In genomic region chr7:89907950-89908349, GRCm38 (mm10) we compare ENCODE assay signal across 8 mouse cellular contexts. TPM values are rescaled to one million over a fixed set of nuclear protein-coding genes. Genes with fewer than 3 reads are reported as not detected.
A peak's percentile ranks its signal among the peaks of the same experiment; 100 is the strongest.
DNase-seq lines count a peak whose midpoint lies in the region; ATAC-seq and TF ChIP-seq lines count a peak whose summit lies in the region.

No protein-coding gene starts in this region.

- peaks cover under 1% of the 10 kb centered on the region for H3K4me1 ChIP-seq in ES-Bruce4 (ENCODE audit: control insufficient read depth, insufficient read depth, low read length)
- H3K4me1 ChIP-seq in bone marrow, adult 2 months (ENCODE audit: control insufficient read depth, insufficient read depth, low read length) = no peaks in the 10 kb centered on the region
- peaks cover 22% of the 10 kb centered on the region for H3K4me1 ChIP-seq in embryonic facial prominence, embryonic 15.5 days
- no peaks in the 10 kb centered on the region for H3K4me1 ChIP-seq in heart, embryonic 10.5 days
- H3K4me1 ChIP-seq in liver, embryonic 14.5 days (replicated peaks; ENCODE audit: control insufficient read depth in 2 of 2, insufficient read depth in 2 of 2, low read length in 1 of 2) = peaks cover 0 to 2% of the 10 kb centered on the region in 2 experiments; a peak in 2 of 4 replicates

- WGBS in bone marrow, adult 2 months = 23% methylated on average over 8 of the region's 8 CpGs
- 20% methylated on average over 8 of the region's 8 CpGs for WGBS in embryonic facial prominence, embryonic 15.5 days
- WGBS in heart, embryonic 10.5 days = 20% methylated on average over 8 of the region's 8 CpGs
- WGBS in liver, embryonic 14.5 days (ENCODE audit: insufficient replicate concordance) = 15% methylated on average over 8 of the region's 8 CpGs

- H3K27me3 ChIP-seq in ES-Bruce4 (ENCODE audit: control insufficient read depth, insufficient read depth, low read length, poor library complexity, severe bottlenecking) = no peaks in the 10 kb centered on the region
- no peaks in the 10 kb centered on the region for H3K27me3 ChIP-seq in embryonic facial prominence, embryonic 15.5 days
- no peaks in the 10 kb centered on the region for H3K27me3 ChIP-seq in heart, embryonic 10.5 days (ENCODE audit: insufficient read depth, poor library complexity, severe bottlenecking)
- no peaks in the 10 kb centered on the region for H3K27me3 ChIP-seq in liver, embryonic 14.5 days (ENCODE audit: control insufficient read depth, insufficient read depth, low read length)

- H3K9me3 ChIP-seq in ES-Bruce4 (replicated peaks; ENCODE audit: control insufficient read depth, insufficient read depth, low read length, poor library complexity, severe bottlenecking) = no peaks in the 10 kb centered on the region
- H3K9me3 ChIP-seq in embryonic facial prominence, embryonic 15.5 days (replicated peaks) = no peaks in the 10 kb centered on the region
- no peaks in the 10 kb centered on the region for H3K9me3 ChIP-seq in heart, embryonic 10.5 days
- no peaks in the 10 kb centered on the region for H3K9me3 ChIP-seq in liver, embryonic 14.5 days (ENCODE audit: control insufficient read depth, low read length)

- no peak overlapping the region for H3K4me3 ChIP-seq in ES-Bruce4 (ENCODE audit: low read depth, low read length)
- no peak overlapping the region for H3K4me3 ChIP-seq in bone marrow, adult 2 months (replicated peaks; ENCODE audit: control insufficient read depth, low read depth, low read length)
- H3K4me3 ChIP-seq in embryonic facial prominence, embryonic 15.5 days (replicated peaks) = no peak overlapping the region
- H3K4me3 ChIP-seq in heart, embryonic 10.5 days = no peak overlapping the region
- no peak overlapping the region for H3K4me3 ChIP-seq in liver, embryonic 14.5 days (ENCODE audit: insufficient read depth in 1 of 2, low read depth in 2 of 2, low read length in 2 of 2)

- no peak overlapping the region for H3K27ac ChIP-seq in ES-Bruce4 (ENCODE audit: insufficient read depth, low read length)
- H3K27ac ChIP-seq in bone marrow, adult 2 months (ENCODE audit: control insufficient read depth, insufficient read depth, low read depth, low read length, poor library complexity) = no peak overlapping the region
- 0 out of 2 replicates have a peak overlapping the region, but pooled peaks have one; percentile 35 for H3K27ac ChIP-seq in embryonic facial prominence, embryonic 15.5 days (replicated peaks)
- no peak overlapping the region for H3K27ac ChIP-seq in heart, embryonic 10.5 days
- no peak overlapping the region for H3K27ac ChIP-seq in liver, embryonic 14.5 days

- no peaks in the 10 kb centered on the region for H3K36me3 ChIP-seq in ES-Bruce4 (ENCODE audit: control insufficient read depth, insufficient read depth, low read length, poor library complexity, severe bottlenecking)
- H3K36me3 ChIP-seq in embryonic facial prominence, embryonic 15.5 days = no peaks in the 10 kb centered on the region
- no peaks in the 10 kb centered on the region for H3K36me3 ChIP-seq in heart, embryonic 10.5 days
- no peaks in the 10 kb centered on the region for H3K36me3 ChIP-seq in liver, embryonic 14.5 days (replicated peaks; ENCODE audit: control insufficient read depth, insufficient read depth, low read depth)

- TF ChIP-seq EP300 in ES-Bruce4 (IDR thresholded peaks at IDR 0.05; ENCODE audit: insufficient read depth, low read depth, low read length) = no peak
- TF ChIP-seq EP300 in liver, embryonic 14.5 days (IDR thresholded peaks at IDR 0.05; ENCODE audit: low read depth) = no peak

- TF ChIP-seq POLR2A in ES-Bruce4 (IDR thresholded peaks at IDR 0.05; ENCODE audit: insufficient read depth, low read length) = no peak
- TF ChIP-seq POLR2A in bone marrow, adult 2 months (IDR thresholded peaks at IDR 0.05; ENCODE audit: borderline replicate concordance, control insufficient read depth, low read depth, low read length) = no peak

- H3K4me2 ChIP-seq in embryonic facial prominence, embryonic 15.5 days (replicated peaks) = peak overlapping the region; percentile 23
- H3K4me2 ChIP-seq in liver, embryonic 14.5 days (ENCODE audit: low read depth) = no peak overlapping the region

- DNase-seq in heart, embryonic 10.5 days (ENCODE audit: low spot score) = peak; percentile 79
- DNase-seq in kidney, postnatal 36 days = peak; percentile 49 to 86
- DNase-seq in liver, embryonic 14.5 days (ENCODE audit: low read depth in 3 of 3, low spot score in 3 of 3) = peak; percentile 34 to 59 (median 45)
- peak; percentile 71 for DNase-seq in thymus, postnatal 0 days (ENCODE audit: low spot score)

- no peak overlapping the region for H3K9ac ChIP-seq in ES-Bruce4 (ENCODE audit: low read depth, poor library complexity, severe bottlenecking)
- H3K9ac ChIP-seq in embryonic facial prominence, embryonic 15.5 days = no peak overlapping the region
- no peak overlapping the region for H3K9ac ChIP-seq in liver, embryonic 14.5 days (replicated peaks)

- peak; percentile 33 for TF ChIP-seq CTCF in ES-Bruce4 (IDR thresholded peaks at IDR 0.05; ENCODE audit: low read depth, low read length)
- peak; percentile 39 for TF ChIP-seq CTCF in bone marrow, adult 2 months (IDR thresholded peaks at IDR 0.05; ENCODE audit: control insufficient read depth, insufficient read depth, low read length)
- TF ChIP-seq CTCF in liver, embryonic 14.5 days (IDR thresholded peaks at IDR 0.05; ENCODE audit: low read depth) = peak; percentile 89

- no peak for ATAC-seq in embryonic facial prominence, embryonic 15.5 days (ENCODE audit: insufficient number of reproducible peaks, low FRiP score, low TSS enrichment, low read depth)
- no peak for ATAC-seq in liver, embryonic 14.5 days (ENCODE audit: insufficient read depth)
- peak; percentile 61; the same call in 1 of the 2 replicates for ATAC-seq in neutrophil, adult 5-6 weeks (ENCODE audit: extremely low read depth, insufficient number of reproducible peaks, low FRiP score, poor library complexity, severe bottlenecking)

RNA-seq across cellular contexts. Expression of gene Ccdc81, which starts 4.5 kb away (rescaled TPM):
- polyA plus RNA-seq in ES-Bruce4 (2011; ENCODE audit: insufficient read depth, insufficient read length, low read depth, missing spikeins) = 0.24 and 0.27 TPM in 2 replicates
- not detected in 2 replicates for polyA plus RNA-seq in bone marrow, adult 2 months (2011; ENCODE audit: insufficient read depth, insufficient read length, low replicate concordance, missing spikeins)
- 1.5 and 2.0 TPM in 2 replicates for polyA plus RNA-seq in embryonic facial prominence, embryonic 15.5 days (2015; fragmentation: Nextera tagmentation; extraction: Ambion mirVana)
- 0.05 TPM in 1 of 2 replicates, not detected in the other for polyA plus RNA-seq in heart, embryonic 10.5 days (2016; fragmentation: Nextera tagmentation; extraction: Ambion mirVana)
- polyA plus RNA-seq in liver, embryonic 14.5 days (2012; rRNA removed) = not detected in 2 replicates
- polyA plus RNA-seq in liver, embryonic 14.5 days (2014; fragmentation: Nextera tagmentation; extraction: Ambion mirVana) = not detected in 2 replicates
- not detected in 2 replicates for total RNA-seq in neutrophil, adult 5-6 weeks (2017)
- polyA plus RNA-seq in thymus, postnatal 0 days (2015; fragmentation: Nextera tagmentation; extraction: Ambion mirVana) = 0.09 TPM in 2 replicates

RNA-seq across cellular contexts. Expression of gene Hikeshi, which starts 33.1 kb away (rescaled TPM):
- polyA plus RNA-seq in ES-Bruce4 (2011; ENCODE audit: insufficient read depth, insufficient read length, low read depth, missing spikeins) = 63.0 and 64.7 TPM in 2 replicates
- polyA plus RNA-seq in bone marrow, adult 2 months (2011; ENCODE audit: insufficient read depth, insufficient read length, low replicate concordance, missing spikeins) = 7.1 and 32.9 TPM in 2 replicates
- 124 TPM in 2 replicates for polyA plus RNA-seq in embryonic facial prominence, embryonic 15.5 days (2015; fragmentation: Nextera tagmentation; extraction: Ambion mirVana)
- polyA plus RNA-seq in heart, embryonic 10.5 days (2016; fragmentation: Nextera tagmentation; extraction: Ambion mirVana) = 131 and 136 TPM in 2 replicates
- polyA plus RNA-seq in liver, embryonic 14.5 days (2012; rRNA removed) = 13.9 and 26.7 TPM in 2 replicates
- 62.1 and 66.9 TPM in 2 replicates for polyA plus RNA-seq in liver, embryonic 14.5 days (2014; fragmentation: Nextera tagmentation; extraction: Ambion mirVana)
- 48.8 and 52.8 TPM in 2 replicates for total RNA-seq in neutrophil, adult 5-6 weeks (2017)
- polyA plus RNA-seq in thymus, postnatal 0 days (2015; fragmentation: Nextera tagmentation; extraction: Ambion mirVana) = 152 and 183 TPM in 2 replicates

Comparison
In these comparisons a context has a peak if more than half of its experiments do, and no peak if none do; other contexts are left out.
1. CTCF ChIP-seq: peak in every context shown above with its lines; median percentile 89 in liver, embryonic 14.5 days; 39 in bone marrow, adult 2 months; 33 in ES-Bruce4.